Mouse (Mus musculus): Measurements from ENCODE around the gene Wdr27. TPM values are rescaled to one million over a fixed set of nuclear protein-coding genes. Genes with fewer than 3 reads are reported as not detected.

Wdr27 gene
- polyA plus RNA-seq, 1 experiment: 5.1 TPM

DNA sequence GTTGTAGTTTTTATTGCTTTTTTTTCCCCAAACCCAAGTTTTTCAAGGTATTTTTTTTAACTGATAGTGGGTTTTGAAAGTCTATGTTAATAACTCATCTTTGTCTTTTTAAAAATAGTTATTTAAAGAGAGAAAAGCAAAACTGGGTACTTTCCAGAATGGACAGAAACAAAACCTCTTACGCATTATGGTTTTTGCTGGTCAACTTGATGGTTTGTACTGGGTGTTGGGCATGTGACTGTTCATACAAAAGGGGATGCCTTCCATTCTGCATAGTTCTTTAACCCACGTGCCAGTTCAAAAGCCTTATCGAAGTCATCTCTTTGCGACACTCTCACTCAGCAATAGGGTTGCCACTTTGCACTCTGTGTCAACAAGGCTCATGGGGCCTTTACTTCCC is 147.9 kb downstream of the Wdr27 start:
- no peak overlapping the region for H3K4me3 ChIP-seq (ENCODE audit: control insufficient read depth, insufficient read depth, low read length)
- WGBS: 95% methylated on average over 4 of the region's 4 CpGs
- no peak for DNase-seq
- H3K36me3 ChIP-seq (ENCODE audit: control insufficient read depth, insufficient read depth, low read length): no peaks in the 10 kb centered on the region
- TF ChIP-seq POLR2A (IDR thresholded peaks at IDR 0.05; ENCODE audit: control insufficient read depth, extremely low read depth, insufficient read depth, low read length, poor library complexity) (no peak), CTCF (IDR thresholded peaks at IDR 0.05; ENCODE audit: borderline replicate concordance, control insufficient read depth, extremely low read depth, insufficient read depth, low read length, poor library complexity) (no peak)
- no peaks in the 10 kb centered on the region for H3K27me3 ChIP-seq (ENCODE audit: control insufficient read depth, insufficient read depth, low read length)
- no peak overlapping the region for H3K27ac ChIP-seq (ENCODE audit: control insufficient read depth, insufficient read depth, low read length)
- H3K4me1 ChIP-seq (replicated peaks; ENCODE audit: control insufficient read depth, insufficient read depth, low read length): no peaks in the 10 kb centered on the region

DNA sequence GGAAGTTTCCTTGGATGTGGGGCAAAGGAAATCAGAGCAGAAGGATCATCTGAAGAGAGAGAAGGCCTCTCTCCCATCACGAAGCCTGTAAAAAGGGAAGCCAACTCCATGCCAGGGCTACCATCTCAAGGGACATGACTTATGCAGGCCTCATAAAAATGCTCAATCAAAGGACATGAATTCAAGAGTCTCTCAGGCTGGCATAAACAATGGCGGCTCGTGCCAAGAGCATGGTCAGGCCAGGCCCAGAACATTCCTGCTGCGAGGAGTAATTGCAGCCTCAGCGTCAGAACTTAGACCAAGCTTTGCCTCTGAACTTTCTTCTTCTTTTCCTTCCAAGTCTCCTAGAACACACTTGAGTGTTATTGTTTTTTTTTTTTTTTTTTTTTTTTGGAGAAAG is 163.6 kb downstream of the Wdr27 start:
- no peak for DNase-seq
- TF ChIP-seq POLR2A (IDR thresholded peaks at IDR 0.05; ENCODE audit: control insufficient read depth, extremely low read depth, insufficient read depth, low read length, poor library complexity) (no peak), CTCF (IDR thresholded peaks at IDR 0.05; ENCODE audit: borderline replicate concordance, control insufficient read depth, extremely low read depth, insufficient read depth, low read length, poor library complexity) (no peak)
- Histone ChIP-seq H3K36me3 (ENCODE audit: control insufficient read depth, insufficient read depth, low read length) (no peaks in the 10 kb centered on the region), H3K27me3 (ENCODE audit: control insufficient read depth, insufficient read depth, low read length) (no peaks in the 10 kb centered on the region), H3K27ac (ENCODE audit: control insufficient read depth, insufficient read depth, low read length) (no peak overlapping the region), H3K4me1 (replicated peaks; ENCODE audit: control insufficient read depth, insufficient read depth, low read length) (no peaks in the 10 kb centered on the region), H3K4me3 (ENCODE audit: control insufficient read depth, insufficient read depth, low read length) (no peak overlapping the region)
- 94% methylated on average over 5 of the region's 5 CpGs for WGBS

DNA sequence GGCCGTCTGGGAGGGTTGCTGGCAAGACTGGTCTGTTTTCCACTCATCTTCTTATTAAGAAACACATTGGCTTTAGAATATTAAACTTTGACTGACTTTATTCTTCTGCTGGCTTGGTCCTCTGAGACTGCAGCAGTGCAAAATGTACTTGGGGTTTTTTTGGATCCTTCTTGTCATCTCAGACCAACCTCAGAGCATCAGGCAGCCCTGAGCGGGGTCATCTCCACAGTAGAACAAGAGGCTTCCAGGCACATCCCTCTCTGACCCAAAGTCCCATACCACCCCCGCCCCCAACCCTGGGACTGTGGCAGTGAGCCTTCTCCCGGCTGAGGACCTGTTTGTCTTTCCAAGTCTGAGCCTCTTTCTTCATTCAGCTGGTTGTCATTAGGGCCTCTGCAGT is 171.6 kb downstream of the Wdr27 start:
- Histone ChIP-seq H3K4me1 (replicated peaks; ENCODE audit: control insufficient read depth, insufficient read depth, low read length) (no peaks in the 10 kb centered on the region), H3K4me3 (ENCODE audit: control insufficient read depth, insufficient read depth, low read length) (no peak overlapping the region), H3K36me3 (ENCODE audit: control insufficient read depth, insufficient read depth, low read length) (no peaks in the 10 kb centered on the region), H3K27ac (ENCODE audit: control insufficient read depth, insufficient read depth, low read length) (no peak overlapping the region), H3K27me3 (ENCODE audit: control insufficient read depth, insufficient read depth, low read length) (no peaks in the 10 kb centered on the region)
- WGBS: 93% methylated on average over 4 of the region's 4 CpGs
- DNase-seq: no peak
- TF ChIP-seq CTCF (IDR thresholded peaks at IDR 0.05; ENCODE audit: borderline replicate concordance, control insufficient read depth, extremely low read depth, insufficient read depth, low read length, poor library complexity) (no peak), POLR2A (IDR thresholded peaks at IDR 0.05; ENCODE audit: control insufficient read depth, extremely low read depth, insufficient read depth, low read length, poor library complexity) (no peak)

DNA sequence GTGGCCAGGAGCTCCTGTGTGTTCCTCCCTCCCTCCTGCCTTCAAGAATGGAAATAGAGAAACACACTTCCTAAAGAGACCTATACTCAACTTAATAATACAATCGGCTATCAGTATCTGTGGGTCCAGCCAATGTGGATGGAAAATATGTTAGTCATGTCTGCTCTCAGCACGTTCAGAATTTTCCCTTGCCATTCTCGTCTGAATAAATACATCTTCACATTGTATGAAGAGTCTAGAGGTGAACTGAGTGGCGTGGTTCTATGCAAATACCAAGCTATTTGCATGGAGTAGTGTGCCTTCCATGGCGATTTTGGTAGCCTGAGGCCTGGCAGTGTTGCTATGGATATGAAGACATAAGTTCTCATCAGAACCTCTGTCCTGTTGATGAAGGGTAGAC is 172.6 kb downstream of the Wdr27 start:
- Histone ChIP-seq H3K27ac (ENCODE audit: control insufficient read depth, insufficient read depth, low read length) (no peak overlapping the region), H3K36me3 (ENCODE audit: control insufficient read depth, insufficient read depth, low read length) (no peaks in the 10 kb centered on the region), H3K4me1 (replicated peaks; ENCODE audit: control insufficient read depth, insufficient read depth, low read length) (no peaks in the 10 kb centered on the region), H3K4me3 (ENCODE audit: control insufficient read depth, insufficient read depth, low read length) (no peak overlapping the region), H3K27me3 (ENCODE audit: control insufficient read depth, insufficient read depth, low read length) (no peaks in the 10 kb centered on the region)
- WGBS: 87% methylated on average over 5 of the region's 5 CpGs
- TF ChIP-seq CTCF (IDR thresholded peaks at IDR 0.05; ENCODE audit: borderline replicate concordance, control insufficient read depth, extremely low read depth, insufficient read depth, low read length, poor library complexity) (no peak), POLR2A (IDR thresholded peaks at IDR 0.05; ENCODE audit: control insufficient read depth, extremely low read depth, insufficient read depth, low read length, poor library complexity) (no peak)
- no peak for DNase-seq

Other genes starting within 250 kb of the Wdr27 start
- gene Thbs2, start 248.9 kb downstream of the Wdr27 start, polyA plus RNA-seq (2012; rRNA removed): 4.0 and 5.4 TPM in 2 replicates
- gene 1600012H06Rik, start within 50 bp of the Wdr27 start, polyA plus RNA-seq (2012; rRNA removed): 20.6 and 25.8 TPM in 2 replicates
- 27.5 and 35.3 TPM in 2 replicates for gene Phf10, start 18.1 kb upstream of the Wdr27 start, polyA plus RNA-seq (2012; rRNA removed)
- gene 9030025P20Rik, start 35.3 kb upstream of the Wdr27 start, polyA plus RNA-seq (2012; rRNA removed): 16.1 and 19.8 TPM in 2 replicates
- gene Gm3417, start 35.6 kb upstream of the Wdr27 start, polyA plus RNA-seq (2012; rRNA removed): not detected in 2 replicates
- 0.99 and 2.0 TPM in 2 replicates for gene Gm3435, start 67.0 kb upstream of the Wdr27 start, polyA plus RNA-seq (2012; rRNA removed)
- 62.0 and 69.0 TPM in 2 replicates for gene Ermard, start 98.0 kb upstream of the Wdr27 start, polyA plus RNA-seq (2012; rRNA removed)
- gene Tcte3, start 98.3 kb upstream of the Wdr27 start, polyA plus RNA-seq (2012; rRNA removed): not detected in 2 replicates
- 0.92 and 0.99 TPM in 2 replicates for gene Gm3448, start 98.4 kb upstream of the Wdr27 start, polyA plus RNA-seq (2012; rRNA removed)